Mouse (Mus musculus) liver, embryonic 18 days (tissue): Measurements from ENCODE around the gene Slc38a4. TPM values are rescaled to one million over a fixed set of nuclear protein-coding genes. Genes with fewer than 3 reads are reported as not detected.

ENCODE experiments used
- polyA plus RNA-seq: library from polyadenylated mRNA; depleted of rRNA; stranded (reverse); fragments of >200 nt; gene quantifications from 2 replicates; pipeline ENCODE4 v1.2.3, GENCODE M21; 2012; rRNA removed

Gene Slc38a4
- 124 and 184 TPM in 2 replicates for polyA plus RNA-seq

GRCm38 (mm10) chr15:97055794-97056193 lies at the start of gene Slc38a4:
Slc38a4 (minus strand) TSS chr15:97055956.

Other genes with a start within 250 kb of the Slc38a4 start
- gene Pced1b, start 191.2 kb upstream of the Slc38a4 start, polyA plus RNA-seq: 4.7 and 4.9 TPM in 2 replicates
- gene Amigo2, start 191.3 kb upstream of the Slc38a4 start, polyA plus RNA-seq: 0.51 and 0.60 TPM in 2 replicates